10 mouse cellular contexts compared by ENCODE assay signal in the genomic region with DNA sequence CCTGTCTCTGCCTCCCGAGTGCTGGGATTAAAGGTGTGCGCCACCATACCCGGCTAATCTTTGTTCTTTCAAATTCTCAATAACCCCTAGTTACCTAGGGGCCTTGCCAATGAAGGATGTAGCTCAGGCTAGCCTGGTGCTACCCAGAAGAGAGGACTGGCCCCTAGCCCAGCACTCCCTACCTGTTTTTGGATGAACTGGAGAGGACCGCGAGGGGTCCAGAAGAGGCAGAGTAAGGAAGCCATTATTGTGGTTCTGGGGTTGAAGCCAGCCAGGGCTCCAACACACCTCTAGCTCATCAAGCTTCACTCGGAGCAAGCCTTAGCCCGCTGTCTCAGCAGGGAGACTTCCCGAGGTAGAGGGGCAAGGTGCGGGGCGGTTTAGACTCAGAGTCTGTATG. TPM values are rescaled to one million over a fixed set of nuclear protein-coding genes. Genes with fewer than 3 reads are reported as not detected.
DNase-seq lines count a peak whose midpoint lies in the region; ATAC-seq and TF ChIP-seq lines count a peak whose summit lies in the region.
"Had no signal": no experiment of that assay in that cellular context is flagged by ENCODE, and none has a peak within 500 bp of the region (broad histone marks: within the 10 kb centered on the region; RNA-seq: fewer than 3 reads in every experiment).

A gene (plus strand): TSS at position 301 of the 400 bp plus-strand sequence.

- ATAC-seq in liver, embryonic 14.5 days (ENCODE audit: insufficient read depth) = no peak

- H3K4me2 ChIP-seq in liver, embryonic 14.5 days (ENCODE audit: low read depth) = peak within 1 kb of the TSS; percentile 71

- H3K9me3 ChIP-seq in heart, embryonic 10.5 days = no peaks in the 10 kb centered on the region
- H3K9me3 ChIP-seq in liver, embryonic 14.5 days (ENCODE audit: control insufficient read depth, low read length) = no peaks in the 10 kb centered on the region

- H3K9ac ChIP-seq in liver, embryonic 14.5 days (replicated peaks) = peak within 1 kb of the TSS; percentile 24

- H3K27me3 ChIP-seq in heart, embryonic 10.5 days (ENCODE audit: insufficient read depth, poor library complexity, severe bottlenecking) = peaks cover 67% of the 10 kb centered on the region
- H3K27me3 ChIP-seq in testis, adult 2 months (ENCODE audit: control insufficient read depth, insufficient read depth, low read length) = no peaks in the 10 kb centered on the region; the same call in 1 of the 2 replicates
- H3K27me3 ChIP-seq in liver, embryonic 14.5 days (ENCODE audit: control insufficient read depth, insufficient read depth, low read length) = peaks cover 42% of the 10 kb centered on the region

- no peaks in the 10 kb centered on the region for H3K36me3 ChIP-seq in heart, embryonic 10.5 days
- no peaks in the 10 kb centered on the region for H3K36me3 ChIP-seq in testis, adult 2 months (ENCODE audit: control insufficient read depth, insufficient read depth, low read length)
- H3K36me3 ChIP-seq in liver, embryonic 14.5 days (replicated peaks; ENCODE audit: control insufficient read depth, insufficient read depth, low read depth) = no peaks in the 10 kb centered on the region

- peak within 1 kb of the TSS; percentile 67 for H3K4me3 ChIP-seq in heart, embryonic 10.5 days
- H3K4me3 ChIP-seq in testis, adult 2 months (ENCODE audit: control insufficient read depth, low read depth, low read length) = peak within 1 kb of the TSS; percentile 51
- peak within 1 kb of the TSS; percentile 12 to 48 for H3K4me3 ChIP-seq in liver, embryonic 14.5 days (ENCODE audit: insufficient read depth in 1 of 2, low read depth in 2 of 2, low read length in 2 of 2)
- H3K4me3 ChIP-seq: myocyte had no signal

- TF ChIP-seq EP300 in liver, embryonic 14.5 days (IDR thresholded peaks at IDR 0.05; ENCODE audit: low read depth) = no peak

- peak within 1 kb of the TSS; percentile 57; the same call in 1 of the 2 replicates for H3K27ac ChIP-seq in heart, embryonic 10.5 days
- H3K27ac ChIP-seq in testis, adult 2 months (ENCODE audit: control insufficient read depth, insufficient read depth, low read depth, low read length) = no peak within 1 kb of the TSS
- H3K27ac ChIP-seq in liver, embryonic 14.5 days = no peak within 1 kb of the TSS

- DNase-seq in heart, embryonic 10.5 days (ENCODE audit: low spot score) = no peak
- no peak for DNase-seq in heart, postnatal 4 days
- DNase-seq in testis, postnatal 14 days (ENCODE audit: low spot score) = no peak
- DNase-seq in liver, embryonic 14.5 days (ENCODE audit: low read depth in 3 of 3, low spot score in 3 of 3) = no peak
- no peak for DNase-seq in thymus, postnatal 36 days
- no peak for DNase-seq in spleen, postnatal 10 days (ENCODE audit: low spot score in 2 of 2)
- DNase-seq in layer of hippocampus, adult 18-20 months (ENCODE audit: low spot score in 2 of 2) = no peak

- TF ChIP-seq CTCF in testis, adult 2 months (IDR thresholded peaks at IDR 0.05; ENCODE audit: control insufficient read depth, insufficient read depth, insufficient replicate concordance, low read depth, low read length) = no peak
- TF ChIP-seq CTCF in liver, embryonic 14.5 days (IDR thresholded peaks at IDR 0.05; ENCODE audit: low read depth) = 0 out of 2 replicates have a peak, but pooled peaks have one; percentile 21

- no peak for TF ChIP-seq POLR2A in testis, adult 2 months (IDR thresholded peaks at IDR 0.05; ENCODE audit: control insufficient read depth, low read depth, low read length)

- WGBS in heart, embryonic 10.5 days = 17% methylated on average over 10 of the region's 10 CpGs
- WGBS in liver, embryonic 14.5 days (ENCODE audit: insufficient replicate concordance) = 28% methylated on average over 10 of the region's 10 CpGs

- peaks cover 29% of the 10 kb centered on the region for H3K4me1 ChIP-seq in heart, embryonic 10.5 days
- peaks cover 4% of the 10 kb centered on the region for H3K4me1 ChIP-seq in testis, adult 2 months (ENCODE audit: control insufficient read depth, insufficient read depth, low read length)
- H3K4me1 ChIP-seq in liver, embryonic 14.5 days (replicated peaks; ENCODE audit: control insufficient read depth in 2 of 2, insufficient read depth in 2 of 2, low read length in 1 of 2) = peaks cover 22 to 31% of the 10 kb centered on the region in 2 experiments

RNA-seq across cellular contexts. Expression of the gene that starts here (rescaled TPM):
- polyA plus RNA-seq in heart, embryonic 10.5 days (2016; fragmentation: Nextera tagmentation; extraction: Ambion mirVana) = 0.28 TPM in 1 of 2 replicates, not detected in the other
- under 1 TPM; 0.24 to 0.32 TPM for total RNA-seq in heart, postnatal 4 days (2021)
- 0.06 TPM in 1 of 2 replicates, not detected in the other for polyA plus RNA-seq in testis, adult 2 months (2012; rRNA removed)
- 0.58 and 0.64 TPM in 2 replicates for polyA plus RNA-seq in liver, embryonic 14.5 days (2012; rRNA removed)
- 0.57 and 0.72 TPM in 2 replicates for polyA plus RNA-seq in liver, embryonic 14.5 days (2014; fragmentation: Nextera tagmentation; extraction: Ambion mirVana)
- total RNA-seq in layer of hippocampus, adult 18-20 months (2021) = under 1 TPM in 1 of 2 experiments, not detected in 1; 0.20 TPM
- polyA plus RNA-seq: C2C12 had no signal
